Mouse (Mus musculus) kidney, adult 2 months (tissue): ENCODE data around the gene Ovch2.

Source experiments
- CTCF ChIP-seq: fragments of 200-500 bp; conservative IDR thresholded peaks from 2 replicates; pipeline ENCODE4 v1.5.1; 2011; ENCODE audit warnings: low read depth, mild to moderate bottlenecking, control low read depth, low read length, moderate library complexity, mixed read lengths; ENCODE audit not compliant: insufficient read depth, insufficient read length
- POLR2A ChIP-seq: fragments of 200-500 bp; IDR thresholded peaks from one replicate; pipeline ENCODE4 v1.6.1; 2011; ENCODE audit warnings: low read depth, low read length, control low read depth

GRCm38 (mm10) chr7:107779611-107780010 is 21.4 kb downstream of the Ovch2 start:
- TF ChIP-seq POLR2A (no peak), CTCF (peak; percentile 37)
